Mouse (Mus musculus) CH12.LX (cell line): ENCODE results near the gene Cd207.

Source experiments
- CTCF ChIP-seq, 2 experiments: IDR thresholded peaks in 1 of 2; conservative IDR thresholded peaks in 1 of 2; 2 replicates each; pipeline ENCODE4 v1.5.1; 2011 to 2012; ENCODE audit warnings: low read depth in 2 of 2, low read length in 2 of 2, improper control_type of control experiment in 1 of 2, inconsistent platforms in 1 of 2, mild to moderate bottlenecking in 1 of 2, moderate library complexity in 1 of 2
- EP300 ChIP-seq: IDR thresholded peaks from 2 replicates; pipeline ENCODE4 v1.6.1; 2011; ENCODE audit warnings: low read length, improper control_type of control experiment
- ETS1 ChIP-seq: conservative IDR thresholded peaks from 2 replicates; pipeline ENCODE4 v1.6.1; 2012; ENCODE audit warnings: low read depth, mild to moderate bottlenecking, inconsistent platforms, low read length, improper control_type of control experiment, moderate library complexity
- GABPA ChIP-seq: IDR thresholded peaks from 2 replicates; pipeline ENCODE4 v1.6.1; 2012; ENCODE audit warnings: low read depth, low read length, improper control_type of control experiment, inconsistent platforms; ENCODE audit not compliant: insufficient replicate concordance
- MXI1 ChIP-seq: IDR thresholded peaks from 2 replicates; pipeline ENCODE4 v1.6.1; 2011; ENCODE audit warnings: mild to moderate bottlenecking, low read depth, low read length, improper control_type of control experiment
- POLR2A ChIP-seq: IDR thresholded peaks from 2 replicates; pipeline ENCODE4 v1.6.1; 2011; ENCODE audit warnings: low read depth, mild to moderate bottlenecking, improper control_type of control experiment, low read length
- POLR2AphosphoS2 ChIP-seq: IDR thresholded peaks from 2 replicates; pipeline ENCODE4 v1.6.1; 2011; ENCODE audit warnings: low read depth, low read length, improper control_type of control experiment
- USF1 ChIP-seq: IDR thresholded peaks from 2 replicates; pipeline ENCODE4 v1.6.1; 2014; ENCODE audit warnings: low read depth, mild to moderate bottlenecking, inconsistent platforms, low read length, improper control_type of control experiment
- ZC3H11A ChIP-seq: IDR thresholded peaks from 2 replicates; pipeline ENCODE4 v1.6.1; 2012; ENCODE audit warnings: low read depth, mild to moderate bottlenecking, inconsistent platforms, low read length, improper control_type of control experiment

DNA sequence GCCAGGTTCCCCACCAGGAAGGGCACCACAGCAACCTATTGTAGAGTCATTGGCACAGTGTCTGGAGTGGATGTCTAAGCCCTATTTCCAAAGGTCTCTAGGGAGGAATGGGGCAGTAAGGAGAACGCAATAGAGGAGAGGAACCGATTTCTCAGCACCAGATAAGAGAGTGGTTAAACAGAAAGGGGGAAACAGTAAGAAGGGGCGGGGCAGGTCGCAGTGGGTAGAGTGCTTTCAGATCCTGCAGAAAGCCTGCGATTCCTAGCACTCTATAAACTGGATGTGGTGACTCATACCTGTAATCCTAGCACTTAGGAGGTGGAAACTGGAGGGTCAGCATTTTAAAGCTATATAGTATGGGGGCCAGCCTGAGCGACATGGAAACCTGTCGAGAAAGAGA is 19.0 kb upstream of the Cd207 start:
- no peak for TF ChIP-seq CTCF (conservative IDR thresholded peaks at IDR 0.05 in 1 of 2, IDR thresholded peaks at IDR 0.05 in 1 of 2; ENCODE audit: low read depth in 2 of 2, low read length in 2 of 2)
- TF ChIP-seq USF1, result no peak
- TF ChIP-seq GABPA, result no peak
- TF ChIP-seq EP300, result no peak
- no peak for TF ChIP-seq ZC3H11A
- TF ChIP-seq POLR2A, result no peak
- no peak for TF ChIP-seq ETS1
- TF ChIP-seq MXI1, result no peak
- no peak for TF ChIP-seq POLR2AphosphoS2
